Mouse (Mus musculus) midbrain, embryonic 11.5 days (tissue): ENCODE measurements at regions not wholly inside any gene's neighbourhood (a gene's known extent, or its start where the extent isn't known, plus 50 kb on each side); places are given as distances from the start of the nearest gene placed in this dataset. TPM values are rescaled to one million over a fixed set of nuclear protein-coding genes. Genes with fewer than 3 reads are reported as not detected.

Experiments
- microRNA-seq: library from miRNA; unstranded; fragments of <30 nt; microRNA quantifications from one replicate; pipeline ENCODE4, GENCODE M21; 2017

Small RNA genes in the stretch of these regions (microRNA-seq; reads per million reads assigned to microRNA genes)
- gene Gm44303 = not detected
